Mouse (Mus musculus) lung, postnatal 0 days (tissue): Measurements from ENCODE around the gene Scarf2. TPM values are rescaled to one million over a fixed set of nuclear protein-coding genes. Genes with fewer than 3 reads are reported as not detected.
A peak's percentile ranks its signal among the peaks of the same experiment; 100 is the strongest.

Experiments used
- ATAC-seq: fragments of 200-750 bp; cut with Nextera tagmentation; 2 replicates; pipeline ENCODE4 v1.8.0; 2017; ENCODE audit warnings: moderate library complexity
- DNase-seq: peaks from one replicate; pipeline ENCODE4 v3.0.0-alpha.2; 2016; ENCODE audit warnings: low spot score
- H3K27ac ChIP-seq: fragments of 300-500 bp; sonication (generic); 2 replicates; pipeline ENCODE4 v1.5.1; 2014; ENCODE audit warnings: antibody characterized with exemption, mild to moderate bottlenecking, low read length, mixed read lengths
- H3K27me3 ChIP-seq: fragments of 300-500 bp; sonication (generic); replicated peaks from 2 replicates; pipeline ENCODE4 v1.6.1; 2014; ENCODE audit warnings: low read length, mixed read lengths; ENCODE audit not compliant: insufficient read depth
- H3K36me3 ChIP-seq: fragments of 300-500 bp; sonication (generic); 2 replicates; pipeline ENCODE4 v1.6.1; 2014; ENCODE audit warnings: low read length, mixed read lengths; ENCODE audit not compliant: insufficient read depth
- H3K4me1 ChIP-seq: fragments of 300-500 bp; sonication (generic); 2 replicates; pipeline ENCODE4 v1.6.1; 2014; ENCODE audit warnings: antibody characterized with exemption, low read depth, low read length, mixed read lengths; ENCODE audit not compliant: insufficient read depth
- H3K4me2 ChIP-seq: fragments of 300-500 bp; sonication (generic); replicated peaks from 2 replicates; pipeline ENCODE4 v1.6.1; 2014; ENCODE audit warnings: low read depth, mild to moderate bottlenecking, low read length, moderate library complexity, mixed read lengths
- H3K4me3 ChIP-seq: fragments of 300-500 bp; sonication (generic); 2 replicates; pipeline ENCODE4 v1.5.1; 2014; ENCODE audit warnings: low read depth, low read length
- H3K9ac ChIP-seq: fragments of 300-500 bp; sonication (generic); replicated peaks from 2 replicates; pipeline ENCODE4 v1.6.1; 2014; ENCODE audit warnings: low read depth, mild to moderate bottlenecking
- H3K9me3 ChIP-seq: fragments of 300-500 bp; sonication (generic); 2 replicates; pipeline ENCODE4 v1.6.1; 2016; ENCODE audit warnings: low read length, mixed read lengths
- CTCF ChIP-seq: IDR thresholded peaks from 2 replicates; pipeline ENCODE4 v1.5.1; 2016; ENCODE audit warnings: antibody characterized with exemption, mild to moderate bottlenecking
- EP300 ChIP-seq: IDR thresholded peaks from 2 replicates; pipeline ENCODE4 v1.6.1; 2016; ENCODE audit warnings: antibody characterized with exemption, mild to moderate bottlenecking, control low read depth
- WGBS: fragments of 180-500 bp; shearing (Covaris S2); extraction: QIAGEN DNeasy Blood & Tissue Kit; methylation state at CpG from one replicate; pipeline ENCODE4 v1.1.7; 2014; 5-methylcytosine and 5-hydroxymethylcytosine counted together
- polyA plus RNA-seq: library from polyadenylated mRNA; unstranded; fragments of >200 nt; fragmentation: Nextera tagmentation; extraction: Ambion mirVana; gene quantifications from 2 replicates; pipeline ENCODE4 v1.2.1, GENCODE M21; 2015

The Scarf2 gene
- polyA plus RNA-seq, 1 experiment from 2014 or later: 18.5 TPM

GRCm38 (mm10) chr16:17816528-17816927, 19.4 kb downstream of the Scarf2 start:
- H3K27me3 ChIP-seq: 0 out of 2 replicates have a peak, but pooled peaks cover 3% of the 10 kb centered on the region
- DNase-seq: no peak
- 77% methylated on average over 8 of the region's 8 CpGs for WGBS

GRCm38 (mm10) chr16:17826500-17826899, 29.4 kb downstream of the Scarf2 start:
- no peaks in the 10 kb centered on the region for H3K9me3 ChIP-seq
- TF ChIP-seq CTCF (no peak), EP300 (no peak)
- H3K4me2 ChIP-seq: no peak overlapping the region
- ATAC-seq: no peak
- no peak overlapping the region for H3K9ac ChIP-seq
- no peak overlapping the region for H3K27ac ChIP-seq
- no peak for DNase-seq
- H3K27me3 ChIP-seq: peaks cover 10% of the 10 kb centered on the region
- H3K36me3 ChIP-seq: no peaks in the 10 kb centered on the region
- H3K4me3 ChIP-seq: no peak overlapping the region
- no peaks in the 10 kb centered on the region for H3K4me1 ChIP-seq
- WGBS: 71% methylated on average over 2 of the region's 2 CpGs

More at GRCm38 (mm10) chr16:17816528-17816927, 19.4 kb downstream of the Scarf2 start:
- Histone ChIP-seq H3K9ac (no peak overlapping the region), H3K36me3 (no peaks in the 10 kb centered on the region), H3K27ac (no peak overlapping the region), H3K4me1 (peaks cover 4% of the 10 kb centered on the region; the same call in 1 of the 2 replicates), H3K4me2 (no peak overlapping the region), H3K4me3 (no peak overlapping the region), H3K9me3 (no peaks in the 10 kb centered on the region)
- no peak for TF ChIP-seq EP300
- no peak for TF ChIP-seq CTCF
- no peak for ATAC-seq

DNA sequence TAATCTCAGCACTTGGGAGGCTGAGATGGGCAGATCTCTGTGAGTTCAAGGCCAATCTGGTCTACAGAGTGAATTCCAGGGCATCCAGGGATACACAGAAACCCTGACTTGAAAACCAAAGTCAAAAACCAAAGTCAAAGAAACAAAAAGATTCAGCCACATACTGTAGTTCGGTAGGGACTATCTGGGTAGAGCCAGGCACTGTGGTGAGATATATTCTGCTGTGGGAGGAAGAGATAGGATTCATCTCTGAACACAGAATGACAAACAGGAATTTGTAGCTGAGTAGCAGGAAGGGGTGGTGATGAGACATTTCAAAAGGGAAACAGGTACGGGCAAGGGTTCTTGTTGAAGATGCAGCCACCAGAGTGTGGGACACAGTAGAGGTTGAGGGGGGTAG, 31.1 kb downstream of the Scarf2 start:
- no peak for DNase-seq
- no peaks in the 10 kb centered on the region for H3K9me3 ChIP-seq
- H3K9ac ChIP-seq: no peak overlapping the region
- H3K27me3 ChIP-seq: peaks cover 27% of the 10 kb centered on the region
- peaks cover 3% of the 10 kb centered on the region; the same call in 1 of the 2 replicates for H3K4me1 ChIP-seq
- no peak for TF ChIP-seq CTCF
- no peak for TF ChIP-seq EP300
- WGBS: 85% methylated on average over 2 of the region's 2 CpGs
- H3K27ac ChIP-seq: no peak overlapping the region
- no peak overlapping the region for H3K4me2 ChIP-seq
- H3K4me3 ChIP-seq: no peak overlapping the region
- no peak for ATAC-seq
- H3K36me3 ChIP-seq: no peaks in the 10 kb centered on the region

- TF ChIP-seq EP300: no peak
- no peak for TF ChIP-seq CTCF
- H3K4me1 ChIP-seq: peaks cover 5% of the 10 kb centered on the region; the same call in 1 of the 2 replicates
- ATAC-seq (no peak), DNase-seq (no peak)
- H3K4me3 ChIP-seq: no peak overlapping the region
- no peak overlapping the region for H3K9ac ChIP-seq
- no peak overlapping the region for H3K4me2 ChIP-seq
- WGBS: 63% methylated on average over 3 of the region's 3 CpGs
- no peaks in the 10 kb centered on the region for H3K9me3 ChIP-seq
- no peak overlapping the region for H3K27ac ChIP-seq
- peaks cover 31% of the 10 kb centered on the region for H3K27me3 ChIP-seq
- no peaks in the 10 kb centered on the region for H3K36me3 ChIP-seq
Observed at GRCm38 (mm10) chr16:17828867-17829266, 31.8 kb downstream of the Scarf2 start.

- ATAC-seq (no peak), DNase-seq (no peak)
Observed at GRCm38 (mm10) chr16:17830385-17831178, 33.5 kb downstream of the Scarf2 start.

GRCm38 (mm10) chr16:17831781-17832180, 34.7 kb downstream of the Scarf2 start:
- ATAC-seq: no peak
- no peaks in the 10 kb centered on the region for H3K36me3 ChIP-seq
- no peaks in the 10 kb centered on the region for H3K9me3 ChIP-seq
- WGBS: 15% methylated on average over 11 of the region's 11 CpGs
- TF ChIP-seq EP300 (no peak), CTCF (peak; percentile 52)
- H3K4me2 ChIP-seq: no peak overlapping the region
- no peak overlapping the region for H3K27ac ChIP-seq
- H3K4me1 ChIP-seq: peaks cover 5% of the 10 kb centered on the region; the same call in 1 of the 2 replicates
- H3K4me3 ChIP-seq: no peak overlapping the region
- peaks cover 49% of the 10 kb centered on the region for H3K27me3 ChIP-seq
- no peak overlapping the region for H3K9ac ChIP-seq
- no peak for DNase-seq

More at GRCm38 (mm10) chr16:17830385-17831178, 33.5 kb downstream of the Scarf2 start:
- H3K9ac ChIP-seq: no peak overlapping the region
- H3K4me2 ChIP-seq: no peak overlapping the region
- no peak overlapping the region for H3K4me3 ChIP-seq
- H3K36me3 ChIP-seq: no peaks in the 10 kb centered on the region
- WGBS: 67% methylated on average over 10 of the region's 10 CpGs
- H3K27me3 ChIP-seq: peaks cover 48% of the 10 kb centered on the region
- no peaks in the 10 kb centered on the region for H3K9me3 ChIP-seq
- no peak overlapping the region for H3K27ac ChIP-seq
- H3K4me1 ChIP-seq: peaks cover 5% of the 10 kb centered on the region; the same call in 1 of the 2 replicates
- no peak for TF ChIP-seq CTCF
- no peak for TF ChIP-seq EP300
